In genomic region chr17:9743342-9743741, GRCm38 (mm10) we compare ENCODE assay signal across 15 mouse cellular contexts.
"Had no signal": no experiment of that assay in that cellular context is flagged by ENCODE, and none has a peak within 500 bp of the region (broad histone marks: within the 10 kb centered on the region; RNA-seq: fewer than 3 reads in every experiment).

No protein-coding gene starts in this region.

- H3K27me3 ChIP-seq: midbrain, embryonic 12.5 days; midbrain, embryonic 15.5 days; neural tube, embryonic 12.5 days; stomach, embryonic 15.5 days had no signal

- H3K9ac ChIP-seq: liver, embryonic 14.5 days; lung, embryonic 14.5 days; midbrain, embryonic 12.5 days; midbrain, embryonic 15.5 days; neural tube, embryonic 12.5 days; stomach, embryonic 15.5 days had no signal

- H3K4me3 ChIP-seq: midbrain, embryonic 10.5 days; midbrain, embryonic 12.5 days; midbrain, embryonic 15.5 days; neural tube, embryonic 12.5 days; stomach, embryonic 15.5 days had no signal

- H3K36me3 ChIP-seq: midbrain, embryonic 10.5 days; midbrain, embryonic 12.5 days; midbrain, embryonic 15.5 days; neural tube, embryonic 12.5 days; stomach, embryonic 15.5 days had no signal

- DNase-seq: lung, adult 18-20 months; lung, embryonic 14.5 days; lung, postnatal 10 days; lung, postnatal 4 days; right cerebral cortex, postnatal 14 days; thymus, adult 2 months; thymus, postnatal 14 days; thymus, postnatal 36 days had no signal

- ATAC-seq: midbrain, embryonic 15.5 days had no signal

- H3K27ac ChIP-seq: liver, embryonic 14.5 days; midbrain, embryonic 10.5 days; midbrain, embryonic 12.5 days; midbrain, embryonic 15.5 days; neural tube, embryonic 12.5 days; stomach, embryonic 15.5 days; stomach, postnatal 0 days had no signal

- H3K4me1 ChIP-seq: midbrain, embryonic 10.5 days; midbrain, embryonic 12.5 days; midbrain, embryonic 15.5 days; neural tube, embryonic 12.5 days; stomach, embryonic 15.5 days had no signal

- H3K9me3 ChIP-seq: midbrain, embryonic 12.5 days; midbrain, embryonic 15.5 days; stomach, embryonic 15.5 days had no signal

- H3K4me2 ChIP-seq: lung, embryonic 14.5 days; midbrain, embryonic 12.5 days; midbrain, embryonic 15.5 days; neural tube, embryonic 12.5 days; stomach, embryonic 15.5 days had no signal
